9 mouse cellular contexts compared by ENCODE assay signal in the genomic region with DNA sequence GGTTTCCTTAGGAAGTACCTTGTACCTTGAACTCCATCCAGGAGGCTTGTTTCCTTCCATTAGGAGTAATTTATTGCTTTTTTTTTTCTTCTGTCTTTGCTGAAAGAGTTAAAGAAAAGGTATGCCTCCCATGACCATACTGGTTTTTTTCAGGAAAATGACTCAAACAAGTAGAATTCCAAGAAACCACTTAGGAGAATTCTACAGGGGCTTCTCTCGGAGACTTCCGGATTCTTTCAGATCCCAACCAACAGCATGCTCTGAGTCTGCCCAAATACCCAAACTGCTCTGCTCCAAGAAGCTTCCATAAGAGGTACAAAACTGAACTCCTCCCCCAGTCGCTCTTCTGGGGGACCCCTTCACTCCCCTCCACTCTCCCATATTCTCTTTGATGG. TPM values are rescaled to one million over a fixed set of nuclear protein-coding genes. Genes with fewer than 3 reads are reported as not detected.
A peak's percentile ranks its signal among the peaks of the same experiment; 100 is the strongest.
DNase-seq lines count a peak whose midpoint lies in the region; ATAC-seq and TF ChIP-seq lines count a peak whose summit lies in the region.
"Had no signal": no experiment of that assay in that cellular context is flagged by ENCODE, and none has a peak within 500 bp of the region (broad histone marks: within the 10 kb centered on the region; RNA-seq: fewer than 3 reads in every experiment).

No protein-coding gene starts in this region.

- H3K9me3 ChIP-seq in forebrain, embryonic 16.5 days (ENCODE audit: control insufficient read depth, low read length): no peaks in the 10 kb centered on the region
- H3K9me3 ChIP-seq in liver, embryonic 15.5 days (replicated peaks): no peaks in the 10 kb centered on the region

- H3K4me3 ChIP-seq in heart, adult 2 months: no peak overlapping the region; the same call in 1 of the 2 replicates
- no peak overlapping the region for H3K4me3 ChIP-seq in forebrain, embryonic 16.5 days (replicated peaks; ENCODE audit: low read length)
- peak overlapping the region; percentile 88 for H3K4me3 ChIP-seq in liver, embryonic 15.5 days (replicated peaks)

- no peak overlapping the region for H3K9ac ChIP-seq in heart, adult 2 months (ENCODE audit: low read depth, low read length)
- H3K9ac ChIP-seq in forebrain, embryonic 16.5 days (replicated peaks; ENCODE audit: low read depth, low read length): peak overlapping the region; percentile 90
- peak overlapping the region; percentile 86; the same call in 1 of the 2 replicates for H3K9ac ChIP-seq in liver, embryonic 15.5 days

- H3K27ac ChIP-seq in heart, adult 2 months: peak overlapping the region; percentile 96
- H3K27ac ChIP-seq in forebrain, embryonic 16.5 days (ENCODE audit: low read length): no peak overlapping the region
- H3K27ac ChIP-seq in liver, embryonic 15.5 days (replicated peaks): no peak overlapping the region

- H3K27me3 ChIP-seq in heart, adult 2 months (ENCODE audit: control insufficient read depth, insufficient read depth, low read length): no peaks in the 10 kb centered on the region
- no peaks in the 10 kb centered on the region for H3K27me3 ChIP-seq in forebrain, embryonic 16.5 days (replicated peaks; ENCODE audit: control insufficient read depth, insufficient read depth, low read length)
- no peaks in the 10 kb centered on the region for H3K27me3 ChIP-seq in liver, embryonic 15.5 days

- ATAC-seq in forebrain, embryonic 16.5 days: no peak
- ATAC-seq in liver, embryonic 15.5 days (ENCODE audit: insufficient read depth): no peak

- no peak for TF ChIP-seq POLR2A in heart, adult 2 months (IDR thresholded peaks at IDR 0.05; ENCODE audit: insufficient read depth, low read depth, low read length)

- H3K36me3 ChIP-seq in heart, adult 2 months (ENCODE audit: control insufficient read depth, insufficient read depth, low read length): peaks cover 13% of the 10 kb centered on the region; the same call in 1 of the 2 replicates
- no peaks in the 10 kb centered on the region for H3K36me3 ChIP-seq in forebrain, embryonic 16.5 days (ENCODE audit: control insufficient read depth, insufficient read depth)
- 0 out of 2 replicates have a peak, but pooled peaks cover 3% of the 10 kb centered on the region for H3K36me3 ChIP-seq in liver, embryonic 15.5 days (replicated peaks)

- H3K4me1 ChIP-seq in heart, adult 2 months (ENCODE audit: control insufficient read depth, insufficient read depth, low read length): no peaks in the 10 kb centered on the region
- H3K4me1 ChIP-seq in forebrain, embryonic 16.5 days (replicated peaks; ENCODE audit: control insufficient read depth, insufficient read depth, low read length): peaks cover 16% of the 10 kb centered on the region
- peaks cover 37% of the 10 kb centered on the region for H3K4me1 ChIP-seq in liver, embryonic 15.5 days (replicated peaks)

- no peak for TF ChIP-seq EP300 in heart, adult 2 months (IDR thresholded peaks at IDR 0.05; ENCODE audit: insufficient read depth, low read depth, low read length)

- intact Hi-C loops in heart, adult 2 months (cut with DNase I): no loop called here
- intact Hi-C loops in heart, postnatal 14 days (cut with DNase I): loop anchor here (2.0 kb wide), 1 partner anchor 254 kb away; no protein-coding TSS in a partner anchor

- TF ChIP-seq CTCF in heart, adult 2 months (IDR thresholded peaks at IDR 0.05): no peak

- no peaks in the 10 kb centered on the region for H3K79me2 ChIP-seq in heart, adult 2 months (replicated peaks; ENCODE audit: control insufficient read depth, insufficient read depth, low read length)

- WGBS in heart, adult 2 months: 46% methylated on average over 3 of the region's 3 CpGs
- 83% methylated on average over 3 of the region's 3 CpGs for WGBS in forebrain, embryonic 16.5 days
- 60% methylated on average over 3 of the region's 3 CpGs for WGBS in liver, embryonic 15.5 days (ENCODE audit: insufficient replicate concordance)

- H3K4me2 ChIP-seq in forebrain, embryonic 16.5 days (ENCODE audit: low read length): peak overlapping the region; percentile 84
- H3K4me2 ChIP-seq in liver, embryonic 15.5 days: peak overlapping the region; percentile 100

- no peak for DNase-seq in heart, adult 2 months
- no peak for DNase-seq in heart, postnatal 14 days
- peak; percentile 91 for DNase-seq in 3T3-L1 (ENCODE audit: low read depth, low spot score)
- DNase-seq in embryo, embryonic 10 days (ENCODE audit: low spot score): no peak
- no peak for DNase-seq in left cerebral cortex, adult 11 months (ENCODE audit: low spot score)
- DNase-seq in B cell, adult 2 months: no peak

RNA-seq across cellular contexts. Expression of a gene that starts 1.0 kb away (rescaled TPM):
- total RNA-seq in heart, adult 2 months (2021): 10 to 100 TPM; 30.0 to 31.1 TPM
- polyA plus RNA-seq in heart, adult 2 months (2012; rRNA removed): 12.5 and 23.9 TPM in 2 replicates
- total RNA-seq in heart, postnatal 14 days (2021): 10 to 100 TPM; 30.3 to 36.1 TPM
- 102 and 103 TPM in 2 replicates for polyA plus RNA-seq in forebrain, embryonic 16.5 days (2015; fragmentation: Nextera tagmentation; extraction: Ambion mirVana)
- 27.7 and 29.1 TPM in 2 replicates for polyA plus RNA-seq in liver, embryonic 15.5 days (2015; fragmentation: Nextera tagmentation; extraction: Ambion mirVana)

RNA-seq across cellular contexts. Expression of a gene that starts 17.5 kb away (rescaled TPM):
- total RNA-seq in heart, adult 2 months (2021): not detected
- polyA plus RNA-seq in heart, adult 2 months (2012; rRNA removed): not detected in 2 replicates
- total RNA-seq in heart, postnatal 14 days (2021): not detected
- not detected in 2 replicates for polyA plus RNA-seq in forebrain, embryonic 16.5 days (2015; fragmentation: Nextera tagmentation; extraction: Ambion mirVana)
- not detected in 2 replicates for polyA plus RNA-seq in liver, embryonic 15.5 days (2015; fragmentation: Nextera tagmentation; extraction: Ambion mirVana)
- polyA plus RNA-seq: testis, adult 2 months had no signal

RNA-seq across cellular contexts. Expression of a gene that starts 39.0 kb away (rescaled TPM):
- total RNA-seq in heart, adult 2 months (2021): not detected
- 0.18 and 0.31 TPM in 2 replicates for polyA plus RNA-seq in heart, adult 2 months (2012; rRNA removed)
- under 1 TPM in 1 of 2 experiments, not detected in 1; 0.17 TPM for total RNA-seq in heart, postnatal 14 days (2021)
- not detected in 2 replicates for polyA plus RNA-seq in forebrain, embryonic 16.5 days (2015; fragmentation: Nextera tagmentation; extraction: Ambion mirVana)
- not detected in 2 replicates for polyA plus RNA-seq in liver, embryonic 15.5 days (2015; fragmentation: Nextera tagmentation; extraction: Ambion mirVana)
